Mouse (Mus musculus) small intestine, adult 2 months (tissue): ENCODE measurements at regions not wholly inside any gene's neighbourhood (a gene's known extent, or its start where the extent isn't known, plus 50 kb on each side); places are given as distances from the start of the nearest gene placed in this dataset.
A peak's percentile ranks its signal among the peaks of the same experiment; 100 is the strongest.

Experiments used
- H3K27ac ChIP-seq: fragments of 200-500 bp; 2 replicates; pipeline ENCODE4 v1.5.1; 2012; ENCODE audit warnings: low read depth, low read length, control low read depth, inconsistent platforms; ENCODE audit not compliant: insufficient read depth
- H3K27me3 ChIP-seq: fragments of 200-500 bp; 2 replicates; pipeline ENCODE4 v1.6.1; 2012; ENCODE audit warnings: mild to moderate bottlenecking, moderate library complexity, low read length, inconsistent platforms; ENCODE audit not compliant: control insufficient read depth, insufficient read depth
- H3K36me3 ChIP-seq: fragments of 200-500 bp; 2 replicates; pipeline ENCODE4 v1.6.1; 2012; ENCODE audit warnings: mild to moderate bottlenecking, low read length, control low read depth, inconsistent platforms; ENCODE audit not compliant: control insufficient read depth, insufficient read depth
- H3K4me1 ChIP-seq: fragments of 200-500 bp; 2 replicates; pipeline ENCODE4 v1.6.1; 2012; ENCODE audit warnings: low read length, inconsistent platforms, mixed read lengths; ENCODE audit not compliant: control insufficient read depth, insufficient read depth, insufficient read length
- H3K4me3 ChIP-seq: fragments of 200-500 bp; 2 replicates; pipeline ENCODE4 v1.5.1; 2012; ENCODE audit warnings: low read depth, mild to moderate bottlenecking, control low read depth, inconsistent platforms, low read length, moderate library complexity
- CTCF ChIP-seq: fragments of 200-500 bp; IDR thresholded peaks from 2 replicates; pipeline ENCODE4 v1.5.1; 2012; ENCODE audit warnings: low read depth, mild to moderate bottlenecking, control low read depth, inconsistent platforms, low read length, moderate library complexity, mixed read lengths; ENCODE audit not compliant: insufficient replicate concordance, insufficient read length; ENCODE audit errors: extremely low read depth
- POLR2A ChIP-seq: fragments of 200-500 bp; IDR thresholded peaks from 2 replicates; pipeline ENCODE4 v1.6.1; 2012; ENCODE audit warnings: low read depth, mild to moderate bottlenecking, control low read depth, inconsistent platforms, low read length, moderate library complexity
- WGBS: fragments of 180-500 bp; shearing (Covaris S2); methylation state at CpG from one replicate; pipeline ENCODE4 v1.1.7; 2018; 5-methylcytosine and 5-hydroxymethylcytosine counted together

DNA sequence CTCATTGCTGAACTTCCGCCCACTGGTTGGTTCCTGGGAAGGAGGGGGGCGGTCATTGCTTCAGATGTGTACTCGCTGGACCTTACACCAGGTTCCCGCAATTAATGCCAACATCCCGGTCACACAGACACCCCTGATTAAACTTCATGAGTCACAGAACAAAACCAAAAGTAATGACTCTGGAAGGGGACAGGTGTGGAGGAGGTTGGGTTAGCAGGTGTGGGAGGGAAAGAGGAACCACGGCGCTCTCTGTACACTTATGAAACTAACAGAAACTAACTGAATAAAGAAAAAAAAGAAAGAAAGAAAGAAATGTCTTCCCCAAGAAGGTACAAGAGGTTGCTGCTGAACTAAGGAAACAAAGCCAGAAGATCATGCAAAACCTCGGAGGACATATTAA is 387.3 kb upstream of the Pkdcc start:
- no peak overlapping the region for H3K27ac ChIP-seq
- TF ChIP-seq POLR2A: no peak
- no peak for TF ChIP-seq CTCF
- no peaks in the 10 kb centered on the region for H3K4me1 ChIP-seq
- WGBS: 57% methylated on average over 8 of the region's 8 CpGs
- no peaks in the 10 kb centered on the region for H3K36me3 ChIP-seq
- H3K27me3 ChIP-seq: no peaks in the 10 kb centered on the region
- no peak overlapping the region for H3K4me3 ChIP-seq

DNA sequence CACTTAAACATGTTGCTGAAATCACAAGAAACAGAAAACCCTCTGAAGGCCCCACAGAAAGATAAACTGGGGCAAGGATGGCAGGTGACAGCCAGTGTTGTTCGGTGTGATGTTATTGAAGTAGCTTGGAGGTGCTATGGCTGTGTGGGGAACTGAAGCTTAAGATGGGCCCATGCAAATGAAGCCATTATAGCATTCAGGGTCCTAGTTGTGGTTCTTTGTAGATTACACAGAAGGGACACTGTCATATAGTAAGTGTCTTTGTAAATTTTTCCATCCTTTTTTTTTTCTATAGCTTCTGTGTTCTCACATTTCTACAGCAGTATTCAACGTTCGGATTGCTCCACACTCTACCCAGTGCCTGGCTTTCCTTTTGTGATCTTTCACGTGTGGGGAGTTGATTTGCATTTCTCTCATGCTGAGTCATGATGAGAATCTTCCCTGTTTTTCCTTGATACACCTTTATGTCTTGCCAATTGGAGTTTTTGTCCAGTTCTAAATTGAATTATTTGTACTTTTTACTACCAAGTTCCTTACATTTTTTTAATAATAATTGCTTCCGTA is 386.6 kb upstream of the Pkdcc start:
- H3K4me3 ChIP-seq: no peak overlapping the region
- no peaks in the 10 kb centered on the region for H3K4me1 ChIP-seq
- no peak overlapping the region for H3K27ac ChIP-seq
- H3K27me3 ChIP-seq: no peaks in the 10 kb centered on the region
- no peaks in the 10 kb centered on the region for H3K36me3 ChIP-seq
- WGBS: 76% methylated on average over 5 of the region's 5 CpGs
- TF ChIP-seq CTCF (no peak), POLR2A (no peak)

DNA sequence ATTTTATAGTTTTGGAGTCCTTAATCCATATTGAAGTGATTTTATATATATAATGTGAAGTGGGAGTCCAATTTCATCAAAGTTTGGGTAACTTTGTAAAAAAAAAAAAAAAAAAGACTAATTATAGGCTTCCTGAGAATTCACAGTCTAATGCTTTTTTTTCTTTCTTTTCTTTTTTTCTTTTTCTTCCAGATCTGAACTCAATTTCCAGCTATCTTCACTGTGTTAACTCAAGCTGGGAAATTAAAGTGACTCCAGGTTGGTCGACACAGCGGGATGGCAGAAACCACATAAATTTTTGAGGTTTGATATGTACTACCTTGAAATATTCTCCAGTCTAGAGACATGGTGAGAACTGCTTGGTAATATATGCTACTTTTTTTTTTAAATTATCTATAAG is 385.7 kb upstream of the Pkdcc start:
- 95% methylated on average over 2 of the region's 2 CpGs for WGBS
- H3K27ac ChIP-seq: no peak overlapping the region
- no peaks in the 10 kb centered on the region for H3K27me3 ChIP-seq
- TF ChIP-seq CTCF (no peak), POLR2A (no peak)
- H3K36me3 ChIP-seq: no peaks in the 10 kb centered on the region
- H3K4me1 ChIP-seq: no peaks in the 10 kb centered on the region
- no peak overlapping the region for H3K4me3 ChIP-seq

DNA sequence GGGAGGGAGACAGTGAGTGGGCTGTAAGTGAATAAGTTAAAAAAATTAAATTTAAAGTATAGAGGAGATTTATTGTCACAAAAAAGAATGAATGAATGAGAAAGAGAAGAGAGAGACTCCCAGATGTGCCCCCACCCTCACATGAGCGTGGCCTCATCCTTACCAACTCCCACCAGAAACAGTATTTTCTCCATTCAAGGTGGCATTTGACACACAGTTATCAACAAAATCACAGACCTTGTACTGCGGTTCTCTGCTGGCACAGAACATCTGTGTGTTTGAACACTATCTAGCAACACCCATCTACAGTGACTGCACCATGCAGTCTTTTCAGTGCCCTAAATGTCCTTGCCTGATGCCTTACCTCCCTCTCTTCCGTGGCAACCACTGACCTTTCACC is 380.9 kb upstream of the Pkdcc start:
- TF ChIP-seq CTCF (no peak), POLR2A (no peak)
- H3K4me1 ChIP-seq: no peaks in the 10 kb centered on the region
- no peaks in the 10 kb centered on the region for H3K36me3 ChIP-seq
- H3K27ac ChIP-seq: no peak overlapping the region
- WGBS: 62% methylated on average over 3 of the region's 3 CpGs
- no peaks in the 10 kb centered on the region for H3K27me3 ChIP-seq
- no peak overlapping the region for H3K4me3 ChIP-seq

DNA sequence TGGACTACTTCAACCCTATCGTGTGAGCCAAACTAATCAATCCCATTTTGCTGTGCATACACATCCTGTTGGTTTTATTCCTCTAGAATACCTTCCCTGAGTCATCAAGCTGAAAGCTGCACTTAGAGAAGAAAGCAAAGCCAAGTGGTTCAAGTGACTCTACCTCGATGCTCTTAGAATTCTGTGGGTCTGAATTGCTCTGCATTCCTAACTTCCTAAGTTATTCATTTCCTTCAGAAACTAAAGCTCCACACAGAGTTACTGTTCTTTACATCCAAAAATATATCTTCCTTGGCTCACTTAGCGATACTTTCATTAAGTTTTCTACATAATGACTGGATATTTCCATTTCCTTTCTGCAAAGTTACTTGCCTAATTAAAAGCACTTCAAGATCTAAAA is 379.0 kb upstream of the Pkdcc start:
- Histone ChIP-seq H3K4me1 (no peaks in the 10 kb centered on the region), H3K27me3 (no peaks in the 10 kb centered on the region), H3K27ac (no peak overlapping the region), H3K36me3 (no peaks in the 10 kb centered on the region), H3K4me3 (no peak overlapping the region)
- WGBS: 72% methylated on average over 3 of the region's 3 CpGs
- TF ChIP-seq CTCF (no peak), POLR2A (no peak)

DNA sequence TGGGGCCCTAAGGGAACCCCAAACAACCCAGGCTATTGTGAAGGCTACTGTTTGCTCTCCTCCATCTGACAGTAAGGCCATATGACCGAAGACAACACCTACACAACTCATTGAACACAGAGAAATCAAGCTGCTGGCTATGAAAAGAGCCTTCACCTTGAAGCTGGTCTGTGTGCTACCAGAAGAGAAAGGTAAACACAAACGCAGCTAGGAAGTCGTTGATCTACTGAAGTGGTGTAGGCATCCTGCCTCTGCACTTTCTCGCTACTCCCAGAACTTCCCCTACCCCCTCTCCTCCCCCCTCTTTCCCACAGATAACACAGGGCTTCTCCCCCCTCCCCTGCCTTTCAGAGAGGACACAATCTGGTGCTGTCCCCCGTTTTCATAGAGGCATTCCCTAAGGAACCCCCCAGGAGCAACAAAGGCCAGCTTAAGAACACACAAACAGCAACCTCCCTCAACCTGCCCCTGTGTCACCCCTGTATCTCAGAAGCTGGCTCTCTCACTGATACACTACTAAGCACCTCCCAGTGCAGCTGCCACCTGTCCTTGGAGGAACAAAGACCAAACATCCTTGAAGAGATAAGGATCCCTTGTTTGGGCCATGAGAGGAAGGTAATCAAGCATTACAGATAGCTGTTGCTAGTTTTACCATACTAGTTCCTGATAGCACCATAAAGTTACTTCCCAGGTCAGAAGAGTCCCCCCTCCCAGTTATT is 368.2 kb upstream of the Pkdcc start:
- Histone ChIP-seq H3K4me3 (no peak overlapping the region), H3K27me3 (no peaks in the 10 kb centered on the region), H3K27ac (no peak overlapping the region), H3K4me1 (no peaks in the 10 kb centered on the region), H3K36me3 (no peaks in the 10 kb centered on the region)
- TF ChIP-seq CTCF (no peak), POLR2A (no peak)
- WGBS: 11% methylated on average over 5 of the region's 5 CpGs

DNA sequence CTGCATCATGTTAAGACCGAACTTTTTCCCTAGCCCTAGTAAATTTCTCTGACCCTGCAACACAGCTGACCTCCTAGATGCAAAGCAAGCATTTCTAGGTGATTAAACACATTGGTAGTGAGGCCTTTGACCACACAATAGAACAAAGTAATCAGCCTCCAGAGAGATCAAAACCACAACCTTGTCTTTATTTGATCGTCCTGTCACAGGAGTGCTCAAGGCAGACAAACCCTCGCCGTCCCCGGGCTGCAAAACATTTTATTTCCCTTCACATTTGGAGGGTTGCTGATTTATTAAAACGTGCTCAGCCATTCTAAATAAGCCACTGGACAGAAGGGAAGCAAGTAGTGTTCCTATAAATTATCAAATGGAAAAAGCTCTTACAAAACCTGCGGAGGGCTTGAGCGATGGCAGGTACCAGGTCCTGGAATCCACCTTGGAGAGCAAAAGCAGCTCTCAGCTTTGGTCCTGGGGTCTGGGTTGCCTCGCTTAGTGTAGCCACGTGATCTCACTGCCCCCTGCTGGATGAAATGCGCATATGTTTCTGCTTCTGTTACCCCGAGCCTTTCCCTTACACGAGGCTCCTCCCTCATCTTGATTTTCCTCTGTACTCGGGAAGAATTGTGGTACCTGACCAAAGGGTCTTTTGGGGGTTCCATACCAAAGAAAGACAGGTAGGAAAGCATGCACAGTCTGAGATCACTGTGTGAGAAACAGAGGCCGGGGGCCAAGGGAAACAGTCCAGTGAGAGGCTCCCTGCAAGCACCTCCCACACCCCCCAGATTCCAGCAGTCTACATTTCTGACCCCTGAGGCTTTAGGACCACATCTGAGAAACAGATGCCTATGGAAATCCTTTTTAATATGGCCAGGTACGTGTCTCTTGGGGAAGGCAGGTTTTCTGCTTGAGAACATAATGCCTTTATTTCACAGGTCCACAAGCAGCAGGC is 357.6 kb upstream of the Pkdcc start:
- H3K27me3 ChIP-seq: no peaks in the 10 kb centered on the region
- no peaks in the 10 kb centered on the region for H3K4me1 ChIP-seq
- H3K27ac ChIP-seq: no peak overlapping the region
- WGBS: 23% methylated on average over 16 of the region's 16 CpGs
- H3K4me3 ChIP-seq: no peak overlapping the region
- TF ChIP-seq CTCF (peak; percentile 68; the same call in 1 of the 2 replicates), POLR2A (no peak)
- no peaks in the 10 kb centered on the region for H3K36me3 ChIP-seq
